Comparison of ENCODE assay signal across 10 mouse cellular contexts in genomic region chr3:66236234-66236871, GRCm38 (mm10). TPM values are rescaled to one million over a fixed set of nuclear protein-coding genes. Genes with fewer than 3 reads are reported as not detected.
DNase-seq lines count a peak whose midpoint lies in the region; ATAC-seq and TF ChIP-seq lines count a peak whose summit lies in the region.
"Not testable (repeated sequence)": the region's sequence is repeated elsewhere in the genome, so short reads cannot be mapped to it uniquely, and the experiment has no call there.
"Had no signal": no experiment of that assay in that cellular context is flagged by ENCODE, and none has a peak within 500 bp of the region (broad histone marks: within the 10 kb centered on the region; RNA-seq: fewer than 3 reads in every experiment).

No protein-coding gene starts in this region.

- not testable (repeated sequence) for H3K9ac ChIP-seq in CH12.LX (ENCODE audit: insufficient read depth, low read depth); liver, postnatal 0 days (replicated peaks); midbrain, postnatal 0 days (replicated peaks; ENCODE audit: low read length, poor library complexity, severe bottlenecking)

- ATAC-seq in liver, postnatal 0 days; midbrain, postnatal 0 days (ENCODE audit: low FRiP score): not testable (repeated sequence)

- not testable (repeated sequence) for H3K27me3 ChIP-seq in CH12.LX (replicated peaks); kidney, adult 2 months (replicated peaks; ENCODE audit: control insufficient read depth, insufficient read depth, low read length); liver, postnatal 0 days (ENCODE audit: insufficient read depth, low read length); midbrain, postnatal 0 days (ENCODE audit: insufficient read depth, low read length); splenic B cell, adult 2 months (ENCODE audit: control insufficient read depth, insufficient read depth, low read length, poor library complexity, severe bottlenecking)

- TF ChIP-seq RAD21 in CH12.LX (IDR thresholded peaks at IDR 0.05; ENCODE audit: low read depth, low read length) = peak; percentile 85

- intact Hi-C loops in gastrocnemius, adult 2 months (cut with DNase I) = loop anchor here (5.0 kb wide), 3 partner anchors 114 to 229 kb away; no protein-coding TSS in a partner anchor

- not testable (repeated sequence) for H3K79me2 ChIP-seq in CH12.LX (replicated peaks; ENCODE audit: control insufficient read depth, extremely low read depth, insufficient read depth, poor library complexity, severe bottlenecking)

- TF ChIP-seq EP300 in CH12.LX (IDR thresholded peaks at IDR 0.05; ENCODE audit: low read length); liver, postnatal 0 days (IDR thresholded peaks at IDR 0.05; ENCODE audit: low read depth): not testable (repeated sequence)

- 40% methylated on average over 4 of the region's 4 CpGs for WGBS in kidney, adult 2 months
- 47% methylated on average over 4 of the region's 4 CpGs for WGBS in liver, postnatal 0 days (ENCODE audit: insufficient replicate concordance)
- 45% methylated on average over 4 of the region's 4 CpGs for WGBS in midbrain, postnatal 0 days

- dilution Hi-C loops in CH12.LX (cut with MboI; ENCODE audit: extremely low pct_ligation_motif_present, extremely low pct_unique_long_range_greater_than_20kb, low sequenced_read_pairs) = not testable (repeated sequence)

- H3K36me3 ChIP-seq in CH12.LX (replicated peaks in 1 of 2; ENCODE audit: control insufficient read depth in 1 of 2, insufficient read depth in 1 of 2, low read length in 1 of 2); kidney, adult 2 months (ENCODE audit: control insufficient read depth, insufficient read depth, low read length); liver, postnatal 0 days (replicated peaks; ENCODE audit: insufficient read depth, low read length); midbrain, postnatal 0 days (ENCODE audit: insufficient read depth, low read length); splenic B cell, adult 2 months (ENCODE audit: control insufficient read depth, insufficient read depth, low read length, poor library complexity, severe bottlenecking): not testable (repeated sequence)

- not testable (repeated sequence) for H3K4me3 ChIP-seq in CH12.LX (replicated peaks in 1 of 3; ENCODE audit: low read depth in 2 of 3, low read length in 2 of 3, poor library complexity in 1 of 3); gastrocnemius, adult 2 months; kidney, adult 2 months (ENCODE audit: insufficient read depth, low read depth, low read length); liver, postnatal 0 days (ENCODE audit: low read depth, low read length); midbrain, postnatal 0 days (ENCODE audit: low read depth, low read length)

- in situ Hi-C loops in CH12.LX (cut with MboI; ENCODE audit: low pct_ligation_motif_present, low pct_unique_long_range_greater_than_20kb, low sequenced_read_pairs) = loop anchor here (10.0 kb wide), 1 partner anchor 232 kb away; no protein-coding TSS in a partner anchor

- not testable (repeated sequence) for H3K4me2 ChIP-seq in CH12.LX (ENCODE audit: insufficient read depth, low read depth, poor library complexity, severe bottlenecking); liver, postnatal 0 days (ENCODE audit: low read depth, low read length); midbrain, postnatal 0 days (ENCODE audit: low read depth, low read length, poor library complexity, severe bottlenecking)

- not testable (repeated sequence) for H3K27ac ChIP-seq in CH12.LX (ENCODE audit: insufficient read depth, low read depth); gastrocnemius, adult 2 months; kidney, adult 2 months (ENCODE audit: insufficient read depth, low read depth, low read length); liver, postnatal 0 days (ENCODE audit: low read depth); midbrain, postnatal 0 days (ENCODE audit: low read depth, low read length)

- not testable (repeated sequence) for H3K9me3 ChIP-seq in CH12.LX (replicated peaks; ENCODE audit: low read length); liver, postnatal 0 days (ENCODE audit: low read length); midbrain, postnatal 0 days (ENCODE audit: low read length)

- H3K4me1 ChIP-seq in CH12.LX (ENCODE audit: control insufficient read depth in 1 of 2, insufficient read depth in 2 of 2); kidney, adult 2 months (ENCODE audit: control insufficient read depth, insufficient read depth, low read length); liver, postnatal 0 days (ENCODE audit: insufficient read depth); midbrain, postnatal 0 days (ENCODE audit: insufficient read depth, low read length): not testable (repeated sequence)

- peak; percentile 86 to 91 for TF ChIP-seq CTCF in CH12.LX (conservative IDR thresholded peaks at IDR 0.05 in 1 of 2, IDR thresholded peaks at IDR 0.05 in 1 of 2; ENCODE audit: low read depth in 2 of 2, low read length in 2 of 2)
- TF ChIP-seq CTCF in gastrocnemius, adult 2 months (IDR thresholded peaks at IDR 0.05) = peak; percentile 91
- TF ChIP-seq CTCF in kidney, adult 2 months (conservative IDR thresholded peaks at IDR 0.05; ENCODE audit: insufficient read depth, insufficient read length, low read depth, low read length) = peak; percentile 55
- TF ChIP-seq CTCF in liver, postnatal 0 days (IDR thresholded peaks at IDR 0.05; ENCODE audit: low read depth) = peak; percentile 61
- peak; percentile 89 for TF ChIP-seq CTCF in midbrain, postnatal 0 days (IDR thresholded peaks at IDR 0.05)

- peak; percentile 28 for DNase-seq in CH12.LX (ENCODE audit: extremely low read depth)
- peak; percentile 25 for DNase-seq in adrenal gland, postnatal 10 days
- peak; percentile 58 for DNase-seq in embryo, embryonic 11 days
- not testable (repeated sequence) for DNase-seq in gastrocnemius, adult 2 months; kidney, adult 2 months; liver, postnatal 0 days
- peak; percentile 74 for DNase-seq in midbrain, postnatal 0 days (ENCODE audit: low spot score)
- peak; percentile 1 for DNase-seq in splenic B cell, adult 2 months (ENCODE audit: low read depth, low spot score)

- not testable (repeated sequence) for TF ChIP-seq POLR2A in CH12.LX (IDR thresholded peaks at IDR 0.05; ENCODE audit: low read depth, low read length); kidney, adult 2 months (IDR thresholded peaks at IDR 0.05; ENCODE audit: low read depth, low read length)

TF ChIP-seq in CH12.LX, 34 proteins besides CTCF, POLR2A, EP300 and RAD21:
- peak; percentile 20; the same call in 1 of the 2 replicates for TF ChIP-seq NELFE (IDR thresholded peaks at IDR 0.05; ENCODE audit: low read depth, low read length)
- TF ChIP-seq ZC3H11A (IDR thresholded peaks at IDR 0.05; ENCODE audit: low read depth, low read length) = peak; percentile 70
- TF ChIP-seq ZNF384 (IDR thresholded peaks at IDR 0.05; ENCODE audit: low read depth, low read length) = peak; percentile 25; the same call in 1 of the 2 replicates
- peak; percentile 86 for TF ChIP-seq SMC3 (IDR thresholded peaks at IDR 0.05; ENCODE audit: low read depth, low read length)

RNA-seq across cellular contexts. Expression of gene Ptx3, which starts 16.6 kb away (rescaled TPM):
- total RNA-seq in CH12.LX (2012; rRNA removed) (not detected in 2 replicates), CH12.LX (2014; rRNA removed) (not detected in 2 replicates)
- not detected in 2 replicates for polyA plus RNA-seq in CH12.LX (2012; ENCODE audit: insufficient read length, low read depth)
- total RNA-seq in adrenal gland, postnatal 10 days (2021) = 1 to 10 TPM in 1 of 2 experiments, under 1 TPM in 1; 0.99 to 1.5 TPM
- 1 to 10 TPM; 3.0 to 4.2 TPM for total RNA-seq in gastrocnemius, adult 2 months (2021)
- polyA plus RNA-seq in kidney, adult 2 months (2012; rRNA removed) = 0.41 and 0.62 TPM in 2 replicates
- 0.06 and 0.07 TPM in 2 replicates for polyA plus RNA-seq in liver, postnatal 0 days (2015; fragmentation: Nextera tagmentation; extraction: Ambion mirVana)
- total RNA-seq in midbrain, postnatal 0 days (2014; rRNA removed) = 3.3 and 4.0 TPM in 2 replicates
- 2.9 and 4.4 TPM in 2 replicates for polyA plus RNA-seq in midbrain, postnatal 0 days (2015; fragmentation: Nextera tagmentation; extraction: Ambion mirVana)
- polyA plus RNA-seq: CD4-positive, CD25-positive, alpha-beta regulatory T cell, adult 4 months; inflammation-experienced regulatory T-cells, adult 6 months had no signal
